Mouse (Mus musculus): ENCODE data around the gene Phc1. TPM values are rescaled to one million over a fixed set of nuclear protein-coding genes. Genes with fewer than 3 reads are reported as not detected.

Phc1 gene
- total and polyA plus RNA-seq, 3 experiments, result 4.6 to 35.9 TPM; not detected in 1

DNA sequence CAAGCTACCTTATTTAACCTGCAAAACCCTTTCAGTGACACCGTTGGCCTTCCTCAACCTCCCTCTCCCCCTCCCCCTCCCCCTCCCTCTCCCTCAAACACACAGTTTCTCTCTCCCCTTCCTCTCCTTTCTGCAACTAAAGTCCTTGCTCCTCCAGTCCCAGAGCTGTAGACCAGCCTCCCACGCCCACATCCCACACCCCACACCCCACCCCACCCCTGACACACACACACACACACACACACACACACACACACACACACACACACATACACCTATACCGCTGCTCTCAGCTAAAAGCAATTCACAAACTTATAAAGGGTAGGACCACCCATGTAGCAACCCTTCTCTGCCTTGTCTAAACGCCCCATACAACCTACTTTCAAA lies 42.1 kb downstream of the Phc1 start:
- peak overlapping the region; percentile 66 to 94; a peak in 3 of 4 replicates for H3K4me3 ChIP-seq (ENCODE audit: control insufficient read depth in 1 of 2, insufficient read depth in 1 of 2, low read depth in 2 of 2, low read length in 2 of 2)
- H3K27ac ChIP-seq (ENCODE audit: control insufficient read depth, low read depth, low read length), result no peak overlapping the region
- H3K9ac ChIP-seq (ENCODE audit: control insufficient read depth, low read depth, low read length, poor library complexity, severe bottlenecking), result no peak overlapping the region; the same call in 1 of the 2 replicates
- peaks cover 8 to 25% of the 10 kb centered on the region in 2 experiments for H3K4me1 ChIP-seq (ENCODE audit: control insufficient read depth in 1 of 2, insufficient read depth in 2 of 2, low read length in 2 of 2)
- no peak for DNase-seq (ENCODE audit: low read depth, low spot score)
- no peaks in the 10 kb centered on the region for H3K27me3 ChIP-seq (ENCODE audit: control insufficient read depth in 1 of 2, insufficient read depth in 2 of 2, low read length in 2 of 2)
- H3K79me2 ChIP-seq (ENCODE audit: control insufficient read depth, insufficient read depth, low read length, poor library complexity), result no peaks in the 10 kb centered on the region
- TF ChIP-seq TAL1 (IDR thresholded peaks at IDR 0.05; ENCODE audit: low read length) (no peak), ETS1 (IDR thresholded peaks at IDR 0.05; ENCODE audit: low read depth, low read length) (no peak), MYB (IDR thresholded peaks at IDR 0.05; ENCODE audit: low read depth, low read length) (no peak), POLR2AphosphoS5 (IDR thresholded peaks at IDR 0.05; ENCODE audit: borderline replicate concordance, low read depth, low read length) (no peak), ZKSCAN1 (IDR thresholded peaks at IDR 0.05; ENCODE audit: low read depth, low read length) (no peak), ELF1 (IDR thresholded peaks at IDR 0.05; ENCODE audit: low read depth, low read length) (no peak), BHLHE40 (IDR thresholded peaks at IDR 0.05; ENCODE audit: borderline replicate concordance, low read depth, low read length) (no peak), ZNF384 (IDR thresholded peaks at IDR 0.05; ENCODE audit: low read depth, low read length) (no peak), CHD1 (IDR thresholded peaks at IDR 0.05; ENCODE audit: low read depth, low read length) (no peak)
- peaks cover 0 to 19% of the 10 kb centered on the region in 2 experiments; a peak in 2 of 4 replicates for H3K36me3 ChIP-seq (ENCODE audit: control insufficient read depth in 1 of 2, insufficient read depth in 2 of 2, low read length in 2 of 2)
- H3K9me3 ChIP-seq (replicated peaks; ENCODE audit: insufficient read depth, low read length), result no peaks in the 10 kb centered on the region

DNA sequence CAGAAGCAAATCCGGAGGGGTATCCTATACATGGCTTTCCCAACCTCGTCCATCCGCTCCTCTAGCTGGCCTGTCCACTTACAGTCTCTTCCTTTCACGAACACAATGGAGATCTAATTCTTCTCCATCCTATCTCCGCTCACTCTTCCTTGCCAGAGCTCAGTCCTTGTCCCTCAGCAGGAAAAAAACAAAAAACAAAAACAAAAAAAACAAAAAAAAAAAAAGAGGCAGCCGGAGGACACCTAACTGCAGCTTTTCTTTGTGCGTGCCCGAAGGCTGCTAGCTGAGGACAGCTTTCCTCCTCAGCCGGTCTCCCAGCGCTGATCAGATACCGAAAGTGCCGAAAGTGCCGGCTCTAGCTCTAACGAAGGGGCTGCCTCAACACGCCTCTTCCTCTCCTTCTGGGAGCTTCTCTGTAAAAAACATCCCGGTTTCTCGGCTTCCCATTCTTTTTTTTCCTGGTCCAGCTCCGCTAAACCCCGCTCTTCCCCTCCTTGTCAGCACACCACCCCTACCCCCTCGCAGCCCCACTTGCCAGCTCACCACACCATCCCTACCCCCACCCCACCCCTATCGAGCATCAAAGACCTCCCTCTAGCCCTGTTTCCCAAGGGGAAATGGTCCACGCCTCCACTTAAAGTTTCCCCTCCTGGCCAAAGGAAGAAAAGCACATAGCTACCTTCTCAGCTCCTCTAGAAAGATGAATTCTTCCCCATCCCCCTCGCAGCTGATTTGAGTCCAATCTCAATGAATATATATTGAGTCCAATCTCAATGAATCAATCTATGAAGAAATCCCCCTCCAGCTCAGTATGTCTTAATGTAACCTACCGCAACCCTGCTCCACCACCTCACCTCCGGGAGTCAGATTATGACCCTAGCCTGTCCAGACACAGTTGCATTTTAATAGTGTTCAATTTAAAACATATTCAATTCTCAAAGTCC lies 42.8 kb downstream of the Phc1 start:
- Histone ChIP-seq H3K27me3 (ENCODE audit: control insufficient read depth in 1 of 2, insufficient read depth in 2 of 2, low read length in 2 of 2) (no peaks in the 10 kb centered on the region), H3K4me1 (ENCODE audit: control insufficient read depth in 1 of 2, insufficient read depth in 2 of 2, low read length in 2 of 2) (peaks cover 9 to 31% of the 10 kb centered on the region in 2 experiments), H3K9ac (ENCODE audit: control insufficient read depth, low read depth, low read length, poor library complexity, severe bottlenecking) (peak overlapping the region; percentile 73), H3K9me3 (replicated peaks; ENCODE audit: insufficient read depth, low read length) (no peaks in the 10 kb centered on the region), H3K36me3 (ENCODE audit: control insufficient read depth in 1 of 2, insufficient read depth in 2 of 2, low read length in 2 of 2) (peaks cover 0 to 21% of the 10 kb centered on the region in 2 experiments; a peak in 2 of 4 replicates), H3K79me2 (ENCODE audit: control insufficient read depth, insufficient read depth, low read length, poor library complexity) (no peaks in the 10 kb centered on the region), H3K27ac (ENCODE audit: control insufficient read depth, low read depth, low read length) (peak overlapping the region; percentile 47), H3K4me3 (ENCODE audit: control insufficient read depth in 1 of 2, insufficient read depth in 1 of 2, low read depth in 2 of 2, low read length in 2 of 2) (peak overlapping the region; percentile 66 to 94)
- peak; percentile 50 for TF ChIP-seq ZNF384 (IDR thresholded peaks at IDR 0.05; ENCODE audit: low read depth, low read length)
- TF ChIP-seq SIN3A (IDR thresholded peaks at IDR 0.05; ENCODE audit: low read length), result peak; percentile 31; the same call in 1 of the 2 replicates
- TF ChIP-seq GATA1 (IDR thresholded peaks at IDR 0.05; ENCODE audit: low read depth, low read length), result peak; percentile 63
- TF ChIP-seq POLR2A (IDR thresholded peaks at IDR 0.05; ENCODE audit: control insufficient read depth in 1 of 2, insufficient read depth in 1 of 2, low read depth in 1 of 2, low read length in 2 of 2, poor library complexity in 1 of 2), result peak in 1 of 2 experiments; percentile 52; a peak in 2 of 4 replicates
- peak; percentile 40; the same call in 1 of the 2 replicates for TF ChIP-seq MXI1 (IDR thresholded peaks at IDR 0.05; ENCODE audit: low read depth, low read length)
- TF ChIP-seq CHD1 (IDR thresholded peaks at IDR 0.05; ENCODE audit: low read depth, low read length), result 0 out of 2 replicates have a peak, but pooled peaks have one; percentile 45
- no peak for TF ChIP-seq TBP (IDR thresholded peaks at IDR 0.05; ENCODE audit: low read depth, low read length)
- TF ChIP-seq EP300 (IDR thresholded peaks at IDR 0.05; ENCODE audit: low read depth in 1 of 2, low read length in 2 of 2), result peak; percentile 5 to 29; a peak in 1 of 4 replicates
- TF ChIP-seq NELFE (IDR thresholded peaks at IDR 0.05; ENCODE audit: low read depth, low read length), result no peak
- TF ChIP-seq HCFC1 (IDR thresholded peaks at IDR 0.05; ENCODE audit: low read depth, low read length), result 0 out of 2 replicates have a peak, but pooled peaks have one; percentile 30
- peak; percentile 75 for DNase-seq (ENCODE audit: low read depth, low spot score)
